Mouse (Mus musculus) large intestine, adult 2 months (tissue): Measurements from ENCODE around the gene Plekhm1. TPM values are rescaled to one million over a fixed set of nuclear protein-coding genes. Genes with fewer than 3 reads are reported as not detected.
"Not testable (repeated sequence)": the region's sequence is repeated elsewhere in the genome, so short reads cannot be mapped to it uniquely, and the experiment has no call there.

Source experiments
- DNase-seq: peaks from one replicate; pipeline ENCODE4 v3.0.0-alpha.2; 2012; ENCODE audit warnings: low read depth, low spot score
- WGBS: fragments of 180-500 bp; shearing (Covaris S2); methylation state at CpG from one replicate; pipeline ENCODE4 v1.1.7; 2018; 5-methylcytosine and 5-hydroxymethylcytosine counted together
- polyA plus RNA-seq: library from polyadenylated mRNA; depleted of rRNA; stranded (reverse); fragments of >200 nt; gene quantifications from 2 replicates; pipeline ENCODE4 v1.2.3, GENCODE M21; 2012; rRNA removed

Gene Plekhm1
- 17.4 and 18.2 TPM in 2 replicates for polyA plus RNA-seq

DNA sequence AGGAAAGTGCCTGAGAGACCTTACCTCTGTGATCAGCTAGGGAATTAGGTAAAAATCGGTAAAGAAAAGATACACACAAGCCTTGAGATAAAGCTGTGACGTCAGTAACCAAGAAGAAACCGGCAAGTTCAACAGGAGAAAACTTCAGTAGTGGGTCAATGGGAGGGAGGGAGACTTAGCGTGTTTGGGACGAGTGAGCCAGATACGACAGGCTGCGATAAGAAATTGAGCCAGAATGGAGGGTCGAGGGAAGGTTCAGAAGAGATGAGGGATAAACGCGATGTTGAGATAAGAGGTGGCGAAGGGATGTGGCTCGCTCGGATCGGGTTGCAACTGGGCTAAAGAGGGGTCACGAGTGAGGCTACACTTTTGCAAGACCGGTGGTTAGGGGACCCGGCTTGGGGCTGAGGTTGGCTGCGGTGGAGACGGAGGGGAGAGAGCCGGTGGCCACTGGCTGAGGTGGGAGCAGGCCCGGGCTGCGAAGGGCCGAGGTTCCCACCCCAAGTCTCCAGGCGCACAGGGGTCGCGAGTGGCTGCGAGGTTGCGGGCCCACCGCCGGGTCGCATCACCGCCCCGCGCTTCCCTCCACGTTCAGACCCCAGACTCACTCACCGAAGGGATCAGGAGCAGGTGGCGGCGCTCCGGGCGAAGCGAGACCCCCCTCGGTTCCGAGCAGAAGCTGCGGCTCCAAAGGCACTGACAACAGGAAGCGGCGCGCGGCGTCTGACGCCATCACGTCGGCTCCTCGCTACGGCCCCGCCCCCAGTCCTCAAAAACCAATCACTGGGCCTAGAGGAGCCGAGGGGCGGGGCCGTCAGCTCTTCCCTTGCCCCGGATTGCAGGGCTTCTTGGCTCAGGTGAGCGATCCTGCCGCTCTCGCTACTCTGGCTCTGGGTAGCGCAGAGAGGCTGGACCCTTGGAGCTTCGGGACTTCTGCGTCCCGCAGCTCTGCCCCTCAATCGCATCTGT, at the start of gene Plekhm1:
Plekhm1 (minus strand) TSS at position 707 of the 969 bp plus-strand sequence.
- under 1% methylated on average over 67 of the region's 67 CpGs for WGBS
- DNase-seq = peak; percentile 75

DNA sequence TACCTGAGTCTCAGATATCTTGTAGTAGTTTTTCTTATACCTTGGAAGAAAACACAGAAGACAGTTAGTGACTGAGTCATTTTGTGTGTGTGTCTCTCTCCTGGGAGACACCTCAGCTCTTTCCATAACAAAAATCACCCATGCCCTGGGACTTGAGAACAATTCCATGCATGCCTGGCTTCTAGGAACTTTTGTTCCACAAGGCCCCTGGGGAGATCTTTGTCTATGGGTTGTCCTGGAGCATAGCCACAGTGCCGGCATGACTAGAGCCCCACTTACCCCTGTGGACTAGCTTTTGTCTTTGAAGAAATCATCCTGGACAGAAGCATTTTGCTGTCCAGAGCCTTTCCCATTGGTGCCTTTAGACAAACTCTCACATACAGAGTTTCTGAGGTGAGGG, 38.6 kb upstream of the Plekhm1 start:
- WGBS = 79% methylated on average over 1 of the region's 1 CpGs
- not testable (repeated sequence) for DNase-seq

DNA sequence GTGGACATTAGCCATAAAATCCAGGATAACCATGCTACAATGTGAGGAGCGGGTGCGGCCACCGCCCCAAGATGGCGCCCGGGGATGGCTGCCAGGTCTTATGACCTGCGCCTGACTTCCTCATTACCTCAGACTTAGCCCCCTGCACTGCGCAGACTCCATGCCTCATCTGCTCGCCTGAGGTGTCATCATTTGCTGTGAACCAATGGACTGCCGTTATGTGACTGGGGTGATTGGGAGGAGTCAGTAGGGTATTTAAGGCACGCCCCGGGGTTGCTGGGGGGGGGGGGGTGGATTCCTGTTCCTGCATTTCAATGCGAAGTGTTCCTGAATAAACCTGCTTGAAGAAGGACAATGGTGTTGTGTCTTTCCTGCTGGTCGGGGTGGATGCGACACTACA, 37.2 kb upstream of the Plekhm1 start:
- DNase-seq = not testable (repeated sequence)
- 87% methylated on average over 14 of the region's 14 CpGs for WGBS

DNA sequence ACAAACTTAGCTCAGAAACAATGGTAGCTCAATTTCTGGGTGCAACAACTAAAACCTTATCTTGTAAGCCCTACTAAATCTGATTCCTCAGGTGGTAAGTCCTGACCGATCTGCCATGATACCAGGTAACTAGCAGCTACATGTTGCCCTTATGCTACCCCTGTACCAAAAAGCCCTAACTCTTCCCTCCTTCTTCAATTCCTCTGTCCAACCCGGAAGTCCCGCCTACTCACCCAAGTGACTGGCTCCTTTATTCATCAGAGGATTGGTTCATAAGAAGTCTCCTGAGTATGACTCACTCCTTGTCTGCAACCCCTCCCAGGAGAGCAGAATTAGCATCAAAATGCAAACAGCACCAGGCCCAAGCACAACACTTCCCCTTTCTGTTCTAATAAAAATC, 31.2 kb upstream of the Plekhm1 start:
- WGBS = 86% methylated on average over 3 of the region's 3 CpGs
- no peak for DNase-seq

DNA sequence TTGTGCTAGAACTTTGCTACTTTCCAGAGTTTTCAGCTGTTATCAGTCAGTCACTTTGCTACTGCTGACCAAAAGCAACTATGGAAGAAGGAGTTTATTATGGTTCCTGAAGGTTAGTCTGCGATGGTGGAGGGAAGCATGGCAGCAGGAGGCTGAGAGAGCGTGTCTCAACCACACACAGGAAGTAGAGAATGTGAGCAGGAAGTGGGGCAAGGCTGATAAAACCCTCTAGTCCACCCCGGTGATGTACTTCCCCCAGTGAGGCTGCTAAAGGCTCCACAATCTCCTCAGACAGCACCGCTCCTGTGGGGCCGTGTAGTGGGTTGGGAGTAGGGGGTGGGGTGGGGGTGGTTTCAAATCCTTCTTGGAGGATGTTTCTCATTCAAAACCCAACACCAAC, 23.8 kb upstream of the Plekhm1 start:
- WGBS = 69% methylated on average over 5 of the region's 5 CpGs
- DNase-seq = no peak

DNA sequence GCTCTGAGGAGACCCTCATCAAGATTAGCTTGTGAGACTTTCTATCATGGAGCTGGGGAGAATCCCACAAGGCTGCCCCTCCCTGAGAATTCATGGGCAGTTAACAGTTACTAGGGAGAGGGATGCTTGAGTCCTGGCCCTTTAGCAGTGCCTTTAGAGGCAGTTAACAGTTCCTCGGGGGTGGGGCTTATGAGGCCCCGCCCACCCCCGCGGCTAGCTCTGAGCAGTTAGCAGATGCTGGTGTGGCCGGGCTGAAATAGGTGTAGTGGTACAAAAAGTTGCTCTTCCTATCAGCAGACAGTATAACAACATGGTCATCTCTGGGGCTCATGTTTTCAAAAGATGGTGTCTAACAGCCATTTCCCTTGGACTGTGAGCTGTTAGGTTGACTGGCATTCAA, 12.5 kb upstream of the Plekhm1 start:
- no peak for DNase-seq
- WGBS = 9% methylated on average over 5 of the region's 5 CpGs

DNA sequence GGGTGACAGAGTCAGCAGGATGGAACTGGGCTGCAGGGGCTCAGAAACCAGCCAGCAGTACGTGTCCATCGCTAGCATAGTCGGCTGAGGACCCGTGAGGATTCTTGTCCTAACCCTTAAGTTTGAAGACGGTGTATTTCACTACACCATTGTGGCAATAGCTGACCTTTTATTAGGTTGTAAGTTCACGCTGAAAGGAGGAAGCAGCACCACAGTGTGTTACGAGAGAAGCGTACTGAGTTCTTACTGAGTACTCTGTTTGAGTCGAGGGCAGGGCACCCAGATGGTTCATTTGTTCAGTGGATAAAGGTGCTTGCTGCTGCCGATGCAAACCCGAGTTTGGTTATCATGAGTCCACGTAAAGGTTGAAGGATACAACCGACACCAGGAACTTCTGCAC, 7.2 kb upstream of the Plekhm1 start:
- DNase-seq = no peak
- 73% methylated on average over 13 of the region's 13 CpGs for WGBS

DNA sequence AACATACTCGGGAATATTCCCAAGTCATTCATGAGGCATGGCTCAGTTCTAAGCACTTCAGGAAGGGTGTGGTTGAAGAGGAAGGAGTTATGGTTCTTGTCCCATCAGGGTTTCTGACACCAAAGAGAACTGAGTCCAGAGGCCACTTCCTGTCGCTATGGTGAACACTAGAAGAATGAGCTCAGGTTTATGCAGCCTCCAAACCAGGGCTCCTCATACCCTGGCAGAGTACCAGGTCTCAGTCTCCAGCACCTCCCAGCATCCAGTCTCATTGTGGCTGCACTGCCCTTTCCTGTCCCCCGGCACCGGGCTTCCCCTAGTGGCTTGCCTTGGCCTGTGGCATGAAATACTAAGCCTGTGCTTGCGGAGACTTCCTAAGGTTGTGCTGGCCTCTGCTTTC, 6.7 kb upstream of the Plekhm1 start:
- DNase-seq = no peak
- WGBS = 57% methylated on average over 5 of the region's 5 CpGs

DNA sequence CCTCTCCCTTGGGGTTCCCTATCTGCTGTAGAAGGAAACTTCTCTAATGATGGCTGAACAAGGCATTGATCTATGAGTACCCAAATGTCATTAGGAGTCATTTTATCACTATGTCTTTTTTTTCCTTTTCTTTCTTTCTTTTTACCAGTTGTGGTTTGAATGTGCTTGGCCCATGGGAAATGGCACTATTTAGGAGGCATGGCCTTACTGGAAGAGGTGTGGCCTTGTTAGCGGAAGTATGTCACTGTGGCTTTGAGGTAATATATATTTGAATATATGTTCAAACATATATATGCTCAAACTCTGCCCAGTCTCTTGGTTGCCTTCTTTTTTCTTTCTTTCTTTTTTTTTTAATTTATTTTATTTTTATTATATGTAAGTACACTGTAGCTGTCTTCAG, 1.0 kb upstream of the Plekhm1 start:
- no peak for DNase-seq
- 71% methylated on average over 1 of the region's 1 CpGs for WGBS

DNA sequence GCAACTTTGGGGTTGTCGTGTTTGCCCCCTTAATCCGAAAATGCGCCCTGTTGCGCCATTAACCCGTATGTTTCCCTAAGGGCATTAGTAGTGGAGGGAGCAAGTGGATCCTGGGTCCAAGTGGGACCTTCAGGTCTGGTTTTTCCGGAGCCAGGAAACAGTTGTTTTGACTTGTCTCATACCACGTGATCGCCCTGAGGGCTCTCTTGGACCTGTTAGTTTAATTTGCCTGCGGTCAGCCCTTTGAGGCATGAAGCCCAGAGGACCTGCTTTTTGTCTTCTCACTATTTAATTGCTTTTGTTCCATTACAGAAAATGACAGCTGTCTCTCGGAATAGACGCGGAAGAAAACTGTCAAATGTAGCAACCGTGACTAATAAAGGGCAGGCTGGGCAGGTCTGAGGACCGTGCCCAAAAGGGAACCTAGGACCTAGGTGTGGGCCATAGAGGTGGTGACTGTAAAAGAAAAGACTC, 500 bp upstream of the Plekhm1 start:
- WGBS = under 1% methylated on average over 14 of the region's 14 CpGs
- peak; percentile 53 for DNase-seq

DNA sequence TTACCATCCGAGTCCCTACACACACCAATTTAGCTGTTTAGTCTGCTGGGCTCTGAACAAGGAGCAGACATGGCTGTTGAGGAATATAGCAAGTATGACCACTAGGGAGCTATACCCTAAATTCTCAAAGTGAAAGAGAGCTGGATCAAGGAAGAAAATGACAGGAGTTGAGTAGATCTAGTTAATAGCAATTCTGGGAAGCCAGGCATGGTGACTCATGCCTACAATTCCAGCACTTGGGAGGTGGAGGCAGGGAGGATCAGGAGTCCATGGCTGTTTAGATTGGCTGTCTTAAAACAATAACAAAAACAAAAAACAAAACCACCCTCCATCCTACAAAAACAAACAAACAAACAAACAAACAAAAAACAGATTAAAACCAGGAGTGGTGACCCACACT, 1.2 kb downstream of the Plekhm1 start:
- WGBS = 81% methylated on average over 1 of the region's 1 CpGs
- no peak for DNase-seq

DNA sequence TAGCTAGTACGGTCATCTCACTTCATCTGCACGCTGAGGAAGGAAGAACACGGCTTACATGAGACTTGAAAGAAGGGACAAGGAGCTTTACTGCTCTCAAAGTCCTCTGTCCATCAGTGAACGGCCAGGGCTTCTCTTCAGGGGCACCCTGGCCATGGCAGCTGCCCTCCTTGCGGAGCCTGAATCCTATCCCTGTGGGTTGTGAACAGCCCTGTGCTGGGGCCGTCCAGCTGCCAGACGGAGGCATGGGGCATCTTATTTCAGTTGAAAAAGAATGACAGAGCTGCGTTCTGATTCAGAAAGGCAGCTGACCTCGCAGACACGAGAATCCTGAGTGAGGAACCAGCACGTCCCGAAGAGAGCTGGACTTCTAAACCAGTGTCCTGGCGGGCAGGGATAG, 3.6 kb downstream of the Plekhm1 start:
- WGBS = 92% methylated on average over 13 of the region's 13 CpGs
- DNase-seq = no peak

DNA sequence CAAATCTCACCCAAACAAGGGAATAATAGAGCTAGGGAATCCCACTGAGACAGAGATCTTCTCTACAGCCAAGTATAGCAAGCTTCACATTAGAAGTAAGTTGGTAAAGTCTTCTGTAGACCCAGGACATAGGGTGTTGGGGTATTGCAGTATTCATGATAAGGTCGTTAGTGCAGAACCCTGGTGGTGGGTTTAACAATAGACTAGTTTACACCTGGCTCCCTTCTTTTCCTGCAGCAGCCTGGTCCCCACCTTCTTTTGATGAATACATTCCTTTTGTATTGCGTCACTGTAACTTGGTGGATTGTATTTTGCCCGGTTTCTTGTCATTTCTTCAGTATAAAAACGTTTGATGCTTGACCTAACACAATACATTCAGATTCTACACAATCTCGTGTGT, 5.4 kb downstream of the Plekhm1 start:
- 51% methylated on average over 5 of the region's 5 CpGs for WGBS
- not testable (repeated sequence) for DNase-seq

DNA sequence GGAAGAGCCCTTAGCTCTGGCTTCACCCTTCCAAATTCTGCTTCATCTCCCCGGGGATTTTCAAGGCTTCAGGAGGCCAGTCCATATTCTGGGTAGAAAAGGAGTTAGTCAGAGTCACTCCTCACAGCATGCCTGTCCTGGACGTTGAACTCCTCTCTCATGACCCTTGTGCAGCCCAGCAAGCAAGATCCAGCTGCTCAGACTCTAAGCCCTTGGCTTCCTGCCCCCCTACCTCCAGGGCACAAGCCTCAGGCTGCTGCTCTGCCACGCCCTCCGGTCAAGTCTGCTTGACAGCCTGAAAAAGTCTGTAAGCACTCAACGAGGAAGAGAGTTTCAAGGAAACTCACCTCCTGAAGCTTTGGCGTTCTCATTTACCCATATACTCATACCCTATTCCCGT, 5.9 kb downstream of the Plekhm1 start:
- 22% methylated on average over 7 of the region's 7 CpGs for WGBS
- DNase-seq = no peak

DNA sequence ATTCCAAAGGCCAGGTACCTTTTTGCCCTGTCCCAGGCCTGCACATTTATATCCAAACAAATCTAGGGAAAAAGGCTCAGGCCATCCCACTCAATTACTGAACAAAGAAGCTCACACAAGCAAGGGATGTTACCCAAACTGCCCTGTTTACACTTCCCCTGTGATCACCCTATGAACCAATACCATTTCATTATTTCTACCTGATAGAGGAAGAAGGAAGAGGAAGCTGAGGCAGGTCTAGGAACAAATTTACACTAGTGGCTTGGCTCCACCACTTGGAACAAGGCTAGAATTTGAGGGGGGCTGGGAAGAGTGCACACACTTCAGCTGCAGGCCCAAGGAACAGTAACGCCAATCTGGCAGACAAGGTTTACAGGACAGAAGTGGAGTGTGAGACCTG, 6.7 kb downstream of the Plekhm1 start:
- WGBS = 78% methylated on average over 1 of the region's 1 CpGs

DNA sequence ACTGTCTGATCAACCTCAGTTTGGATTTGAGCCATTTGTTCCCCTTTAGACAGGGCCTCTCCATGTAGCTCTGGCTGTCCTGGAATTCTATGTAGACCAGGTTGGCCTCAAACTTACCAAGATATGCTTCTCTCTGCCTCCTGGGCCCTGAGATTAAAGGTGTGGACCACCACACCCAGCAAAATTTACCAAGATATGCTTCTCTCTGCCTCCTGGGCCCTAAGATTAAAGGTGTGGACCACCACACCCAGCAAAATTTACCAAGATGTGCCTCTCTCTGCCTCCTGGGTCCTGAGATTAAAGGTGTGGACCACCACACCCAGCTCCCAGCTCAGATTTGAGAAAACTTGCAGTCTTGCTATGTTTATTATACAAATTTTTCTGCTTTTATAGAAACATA, 7.9 kb downstream of the Plekhm1 start:
- no peak for DNase-seq

More for the DNA sequence above, 6.7 kb downstream of the Plekhm1 start:
- DNase-seq = no peak

DNA sequence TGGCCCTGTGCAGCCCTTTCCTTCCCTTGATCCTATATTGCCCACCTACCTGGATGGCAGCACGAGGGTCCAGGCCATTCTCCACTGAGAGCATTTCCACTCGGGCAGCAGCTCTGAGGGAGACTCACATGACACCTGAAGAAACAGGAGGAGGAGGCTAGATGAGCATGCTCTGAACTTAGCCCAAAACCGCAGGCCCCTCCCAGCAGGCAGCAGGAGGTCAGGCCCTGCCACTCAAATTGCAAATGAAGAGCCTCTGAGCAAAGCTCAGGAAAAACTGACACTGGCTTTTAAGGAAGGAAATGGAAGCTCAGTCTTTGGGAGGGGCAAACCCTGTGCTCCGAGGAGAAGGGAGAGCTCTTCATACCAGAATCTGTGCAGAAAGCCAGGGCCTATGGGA, 8.7 kb downstream of the Plekhm1 start:
- no peak for DNase-seq
- 82% methylated on average over 4 of the region's 4 CpGs for WGBS

DNA sequence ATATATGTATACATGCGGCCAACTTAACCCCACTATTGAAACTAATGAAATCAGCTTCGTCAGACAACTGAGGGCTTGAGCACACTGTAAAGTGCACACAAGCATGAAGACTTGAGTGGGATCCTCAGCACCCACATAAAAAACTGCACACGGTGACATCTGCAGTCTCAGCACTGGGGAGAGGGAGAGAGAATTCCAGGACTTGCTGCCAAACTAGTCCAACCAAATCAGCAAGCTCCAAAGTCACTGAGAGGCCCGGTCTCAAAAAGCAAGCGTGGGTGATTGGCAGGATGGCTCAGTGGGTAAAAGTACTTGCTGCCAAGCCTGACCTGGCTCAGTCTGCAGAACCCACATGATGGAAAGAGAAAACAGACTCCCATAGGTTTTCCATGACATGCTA, 9.7 kb downstream of the Plekhm1 start:
- 89% methylated on average over 5 of the region's 5 CpGs for WGBS
- no peak for DNase-seq

DNA sequence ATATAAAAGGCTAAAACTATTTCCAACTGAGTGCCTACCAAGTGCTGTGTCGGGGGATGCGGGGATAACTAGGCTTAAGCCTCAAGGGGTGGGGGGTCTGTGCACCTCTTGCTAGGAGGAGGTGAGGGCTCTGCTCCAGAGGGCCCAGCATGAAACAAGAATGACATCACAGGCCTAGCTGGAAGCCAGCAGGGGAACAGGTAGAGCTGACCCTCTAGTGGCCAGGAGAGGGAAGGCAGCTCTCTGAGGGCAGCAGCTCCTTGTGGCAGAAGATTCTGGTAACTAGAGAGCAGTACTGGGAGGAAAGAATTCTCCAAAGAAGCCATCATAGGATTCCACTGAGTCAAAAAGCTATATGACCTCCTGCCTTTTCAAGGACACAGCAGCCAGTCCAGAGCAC, 10.3 kb downstream of the Plekhm1 start:
- DNase-seq = no peak
- 57% methylated on average over 2 of the region's 2 CpGs for WGBS

DNA sequence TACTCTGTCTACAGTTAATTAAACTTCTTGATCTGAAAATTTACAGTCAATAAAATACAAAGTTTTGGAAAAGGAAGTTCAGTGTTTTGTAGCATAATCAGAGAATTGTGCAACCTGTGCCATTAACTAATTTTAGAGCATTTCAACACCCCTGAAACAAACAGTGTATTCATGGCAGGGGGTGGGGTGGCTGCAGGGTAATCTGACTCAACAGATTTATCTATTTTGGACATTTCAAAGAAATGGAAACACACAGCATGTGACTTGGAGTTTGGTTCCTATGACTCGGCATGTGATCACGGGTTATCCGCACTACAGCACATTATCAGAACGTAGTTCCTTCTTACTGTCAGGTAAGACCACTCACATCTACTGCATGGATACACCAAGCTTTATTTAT, 12.5 kb downstream of the Plekhm1 start:
- DNase-seq = no peak
- WGBS = 90% methylated on average over 4 of the region's 4 CpGs

DNA sequence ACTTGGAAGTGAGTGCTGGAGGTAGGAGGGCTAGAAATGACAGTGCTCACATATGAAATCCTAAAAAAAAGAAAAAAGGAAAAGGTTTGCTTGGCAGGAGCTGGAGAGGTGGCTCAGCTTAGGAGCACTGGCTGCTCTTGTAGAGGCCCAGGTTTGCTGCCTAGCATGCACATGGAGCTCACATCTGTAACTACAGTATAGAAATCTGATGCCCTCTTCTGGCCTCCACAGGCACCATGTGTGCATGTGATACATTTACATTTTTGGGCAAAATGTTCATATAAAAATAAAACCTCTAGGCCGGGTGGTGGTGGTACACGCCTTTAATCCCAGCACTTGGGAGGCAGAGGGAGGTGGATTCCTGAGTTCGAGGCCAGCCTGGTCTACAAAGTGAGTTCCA, 13.4 kb downstream of the Plekhm1 start:
- DNase-seq = no peak

More for the DNA sequence above, 13.4 kb downstream of the Plekhm1 start:
- 61% methylated on average over 3 of the region's 3 CpGs for WGBS
